Mouse (Mus musculus) small intestine, adult 2 months (tissue): ENCODE data around the gene 4933427I04Rik. TPM values are rescaled to one million over a fixed set of nuclear protein-coding genes. Genes with fewer than 3 reads are reported as not detected.

Source experiments
- H3K27ac ChIP-seq: fragments of 200-500 bp; 2 replicates; pipeline ENCODE4 v1.5.1; 2012; ENCODE audit warnings: low read depth, low read length, control low read depth, inconsistent platforms; ENCODE audit not compliant: insufficient read depth
- H3K27me3 ChIP-seq: fragments of 200-500 bp; 2 replicates; pipeline ENCODE4 v1.6.1; 2012; ENCODE audit warnings: mild to moderate bottlenecking, moderate library complexity, low read length, inconsistent platforms; ENCODE audit not compliant: control insufficient read depth, insufficient read depth
- H3K36me3 ChIP-seq: fragments of 200-500 bp; 2 replicates; pipeline ENCODE4 v1.6.1; 2012; ENCODE audit warnings: mild to moderate bottlenecking, low read length, control low read depth, inconsistent platforms; ENCODE audit not compliant: control insufficient read depth, insufficient read depth
- H3K4me1 ChIP-seq: fragments of 200-500 bp; 2 replicates; pipeline ENCODE4 v1.6.1; 2012; ENCODE audit warnings: low read length, inconsistent platforms, mixed read lengths; ENCODE audit not compliant: control insufficient read depth, insufficient read depth, insufficient read length
- H3K4me3 ChIP-seq: fragments of 200-500 bp; 2 replicates; pipeline ENCODE4 v1.5.1; 2012; ENCODE audit warnings: low read depth, mild to moderate bottlenecking, control low read depth, inconsistent platforms, low read length, moderate library complexity
- CTCF ChIP-seq: fragments of 200-500 bp; IDR thresholded peaks from 2 replicates; pipeline ENCODE4 v1.5.1; 2012; ENCODE audit warnings: low read depth, mild to moderate bottlenecking, control low read depth, inconsistent platforms, low read length, moderate library complexity, mixed read lengths; ENCODE audit not compliant: insufficient replicate concordance, insufficient read length; ENCODE audit errors: extremely low read depth
- POLR2A ChIP-seq: fragments of 200-500 bp; IDR thresholded peaks from 2 replicates; pipeline ENCODE4 v1.6.1; 2012; ENCODE audit warnings: low read depth, mild to moderate bottlenecking, control low read depth, inconsistent platforms, low read length, moderate library complexity
- WGBS: fragments of 180-500 bp; shearing (Covaris S2); methylation state at CpG from one replicate; pipeline ENCODE4 v1.1.7; 2018; 5-methylcytosine and 5-hydroxymethylcytosine counted together
- polyA plus RNA-seq: library from polyadenylated mRNA; depleted of rRNA; stranded (reverse); fragments of >200 nt; gene quantifications from 2 replicates; pipeline ENCODE4 v1.2.3, GENCODE M21; 2012

The 4933427I04Rik gene
- polyA plus RNA-seq, 1 experiment: not detected

DNA sequence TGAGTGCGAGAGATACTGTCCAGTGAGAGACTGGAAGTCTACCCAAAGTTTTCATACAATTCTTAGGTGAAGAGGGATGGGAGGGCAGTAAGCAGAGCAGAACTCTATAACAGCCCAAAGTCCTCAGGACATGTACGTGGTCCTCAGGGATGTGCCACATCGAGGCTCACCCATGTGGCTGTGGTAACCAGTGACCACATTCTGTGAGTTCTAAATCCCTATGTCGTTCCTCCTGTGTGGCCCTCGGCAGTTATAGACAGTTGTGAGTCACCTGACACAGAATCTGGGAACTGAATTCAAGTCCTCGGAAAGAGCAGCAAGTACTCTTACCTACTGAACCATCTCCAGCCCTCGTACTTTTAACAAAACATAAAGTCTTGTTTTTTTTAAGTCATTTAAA, 1.4 kb upstream of the 4933427I04Rik start:
- Histone ChIP-seq H3K4me3 (no peak overlapping the region), H3K27ac (no peak overlapping the region), H3K27me3 (no peaks in the 10 kb centered on the region), H3K36me3 (no peaks in the 10 kb centered on the region), H3K4me1 (no peaks in the 10 kb centered on the region)
- 80% methylated on average over 7 of the region's 7 CpGs for WGBS
- no peak for TF ChIP-seq POLR2A

DNA sequence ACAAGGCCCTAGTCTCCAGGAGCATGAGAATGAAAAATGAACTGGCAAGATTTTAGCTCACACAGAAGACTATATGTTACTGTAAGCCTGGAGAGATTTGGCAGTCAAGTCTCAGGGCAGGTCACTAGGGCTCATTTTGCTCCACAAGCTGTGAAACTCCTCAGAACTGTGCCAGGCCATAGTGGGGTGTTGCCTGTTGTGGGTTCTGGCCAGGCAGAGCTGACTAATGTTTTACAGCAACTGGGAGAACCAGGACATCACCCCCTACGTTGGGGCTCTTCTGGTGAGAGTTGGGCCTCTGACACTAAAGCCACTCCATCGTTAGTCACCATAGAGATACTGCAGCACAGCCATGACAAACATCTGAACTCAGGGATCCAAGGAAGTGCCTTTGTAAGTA, 324 bp downstream of the 4933427I04Rik start:
- no peak overlapping the region for H3K27ac ChIP-seq
- TF ChIP-seq CTCF (no peak), POLR2A (no peak)
- H3K4me3 ChIP-seq: no peak overlapping the region
- no peaks in the 10 kb centered on the region for H3K4me1 ChIP-seq
- WGBS: 42% methylated on average over 2 of the region's 2 CpGs
- no peaks in the 10 kb centered on the region for H3K36me3 ChIP-seq
- no peaks in the 10 kb centered on the region for H3K27me3 ChIP-seq

- 79% methylated on average over 5 of the region's 5 CpGs for WGBS
- H3K4me3 ChIP-seq: no peak overlapping the region
- H3K4me1 ChIP-seq: no peaks in the 10 kb centered on the region
- H3K36me3 ChIP-seq: no peaks in the 10 kb centered on the region
- TF ChIP-seq CTCF: no peak
- no peak for TF ChIP-seq POLR2A
- H3K27me3 ChIP-seq: no peaks in the 10 kb centered on the region
- H3K27ac ChIP-seq: no peak overlapping the region
Measured at GRCm38 (mm10) chr4:123860621-123861020, 1.1 kb downstream of the 4933427I04Rik start.

GRCm38 (mm10) chr4:123893726-123894125, 34.2 kb downstream of the 4933427I04Rik start:
- no peak overlapping the region for H3K27ac ChIP-seq
- 66% methylated on average over 5 of the region's 5 CpGs for WGBS
- H3K4me3 ChIP-seq: no peak overlapping the region
- H3K4me1 ChIP-seq: no peaks in the 10 kb centered on the region
- no peaks in the 10 kb centered on the region for H3K27me3 ChIP-seq
- H3K36me3 ChIP-seq: no peaks in the 10 kb centered on the region
- TF ChIP-seq CTCF (no peak), POLR2A (no peak)

DNA sequence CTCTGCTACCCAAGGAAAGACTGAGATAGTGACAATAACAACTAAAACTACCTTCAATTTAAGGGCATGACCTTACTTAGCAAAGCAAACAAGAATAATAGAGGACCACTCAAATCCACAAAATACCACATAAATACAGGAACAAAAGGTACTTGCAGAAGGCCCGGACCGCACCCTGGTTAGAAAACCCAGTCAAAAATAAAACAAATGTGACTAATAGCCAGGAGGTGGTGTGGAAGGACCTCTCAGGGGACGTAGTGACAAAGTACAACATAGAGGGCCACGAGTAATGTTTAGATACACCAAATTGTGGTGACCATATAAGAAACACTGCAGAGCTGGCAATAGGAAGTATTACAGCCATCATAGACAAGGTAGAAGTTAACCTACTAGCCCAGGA, 34.8 kb downstream of the 4933427I04Rik start:
- Histone ChIP-seq H3K36me3 (no peaks in the 10 kb centered on the region), H3K4me1 (no peaks in the 10 kb centered on the region), H3K4me3 (no peak overlapping the region), H3K27me3 (no peaks in the 10 kb centered on the region), H3K27ac (no peak overlapping the region)
- WGBS: 73% methylated on average over 4 of the region's 4 CpGs
- no peak for TF ChIP-seq POLR2A

- Histone ChIP-seq H3K27me3 (no peaks in the 10 kb centered on the region), H3K27ac (no peak overlapping the region), H3K36me3 (no peaks in the 10 kb centered on the region), H3K4me1 (no peaks in the 10 kb centered on the region), H3K4me3 (no peak overlapping the region)
- TF ChIP-seq CTCF: peak; percentile 33; the same call in 1 of the 2 replicates
- no peak for TF ChIP-seq POLR2A
- WGBS: 10% methylated on average over 5 of the region's 5 CpGs
Measured at GRCm38 (mm10) chr4:123898696-123899095, 39.2 kb downstream of the 4933427I04Rik start.

GRCm38 (mm10) chr4:123903432-123903831, 44.0 kb downstream of the 4933427I04Rik start:
- WGBS: 77% methylated on average over 3 of the region's 3 CpGs
- Histone ChIP-seq H3K4me1 (no peaks in the 10 kb centered on the region; the same call in 1 of the 2 replicates), H3K36me3 (no peaks in the 10 kb centered on the region; the same call in 1 of the 2 replicates), H3K4me3 (no peak overlapping the region), H3K27me3 (no peaks in the 10 kb centered on the region), H3K27ac (no peak overlapping the region)
- TF ChIP-seq POLR2A: no peak
- no peak for TF ChIP-seq CTCF

DNA sequence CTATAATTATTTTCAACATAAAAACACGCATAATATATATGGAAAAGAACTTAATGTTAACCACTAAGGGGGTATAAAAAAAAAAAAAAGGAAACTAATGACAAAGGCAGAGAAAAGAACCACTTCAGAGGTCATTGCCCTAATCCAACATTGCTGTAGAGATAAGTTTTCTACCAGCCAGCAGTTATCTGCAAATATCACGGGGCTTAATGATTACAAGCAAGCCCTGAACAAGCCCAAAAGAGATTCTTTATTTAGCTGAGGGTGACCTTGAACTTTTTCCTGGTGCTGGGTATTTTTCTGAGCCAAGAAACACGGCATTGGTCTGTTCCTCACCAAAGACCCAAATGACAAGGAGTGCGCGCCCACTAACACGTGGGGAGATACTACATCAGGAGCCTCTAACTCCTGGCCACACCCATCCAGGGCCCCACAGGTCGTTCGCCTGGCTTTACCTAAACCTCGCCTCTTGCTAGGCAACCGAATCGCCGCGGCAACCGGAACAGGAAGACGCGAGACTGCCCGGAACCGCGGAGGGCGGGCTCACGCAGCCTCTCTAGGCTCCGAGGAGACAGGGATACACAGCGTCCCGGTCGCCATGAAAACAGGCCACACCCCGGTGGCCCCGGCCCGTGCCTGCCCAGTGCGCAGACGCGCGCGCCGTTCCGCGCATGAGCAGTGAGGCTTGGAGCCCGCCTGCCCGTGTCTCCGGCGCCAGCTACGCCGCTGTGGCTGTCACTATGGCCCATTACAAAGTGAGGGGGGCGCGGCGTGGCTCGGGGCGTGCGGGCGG, 45.0 kb downstream of the 4933427I04Rik start, which contains the start of gene Mycbp:
Gene Mycbp (plus strand): TSS at position 500 of the 793 bp plus-strand sequence.
- peak; percentile 62; the same call in 1 of the 2 replicates for TF ChIP-seq POLR2A
- no peak for TF ChIP-seq CTCF
- Histone ChIP-seq H3K27ac (peak within 1 kb of the TSS; percentile 53), H3K27me3 (no peaks in the 10 kb centered on the region), H3K4me3 (peak within 1 kb of the TSS; percentile 92), H3K4me1 (no peaks in the 10 kb centered on the region; the same call in 1 of the 2 replicates), H3K36me3 (no peaks in the 10 kb centered on the region; the same call in 1 of the 2 replicates)
- WGBS: under 1% methylated on average over 46 of the region's 49 CpGs
